In the genomic region with DNA sequence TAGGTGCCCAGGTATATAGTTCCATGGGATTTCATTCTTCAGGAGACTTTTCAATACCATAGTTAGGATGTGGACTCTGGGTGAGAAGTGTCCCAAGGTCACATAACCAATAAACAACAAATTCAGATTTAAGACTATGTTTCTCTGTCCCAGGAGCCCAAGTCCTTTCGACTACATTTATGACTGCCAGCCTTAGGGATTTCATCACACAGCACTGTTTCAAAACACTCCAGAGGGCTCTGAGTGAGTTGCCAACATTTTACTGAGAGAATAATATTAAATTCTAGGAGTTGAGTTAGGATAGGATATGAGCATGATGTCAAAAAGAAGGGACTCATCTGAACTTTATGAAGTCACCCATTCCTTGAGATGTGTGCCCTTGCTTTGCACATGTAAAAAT, we compare ENCODE assay signal across 19 mouse cellular contexts. TPM values are rescaled to one million over a fixed set of nuclear protein-coding genes. Genes with fewer than 3 reads are reported as not detected.
DNase-seq lines count a peak whose midpoint lies in the region; ATAC-seq and TF ChIP-seq lines count a peak whose summit lies in the region.
"Had no signal": no experiment of that assay in that cellular context is flagged by ENCODE, and none has a peak within 500 bp of the region (broad histone marks: within the 10 kb centered on the region; RNA-seq: fewer than 3 reads in every experiment).

No protein-coding gene starts in this region.

- H3K4me1 ChIP-seq in lung, postnatal 0 days (ENCODE audit: insufficient read depth, low read depth, low read length), result no peaks in the 10 kb centered on the region; the same call in 1 of the 2 replicates
- no peaks in the 10 kb centered on the region for H3K4me1 ChIP-seq in forebrain, embryonic 13.5 days

- no peak for ATAC-seq in lung, postnatal 0 days
- no peak for ATAC-seq in forebrain, embryonic 13.5 days
- ATAC-seq: activated CD4-positive, CD25-positive, alpha-beta regulatory T cell, adult 4 months; forebrain, embryonic 14.5 days; forebrain, embryonic 16.5 days; Patski had no signal

- H3K36me3 ChIP-seq in lung, postnatal 0 days (ENCODE audit: insufficient read depth, low read length), result no peaks in the 10 kb centered on the region
- H3K36me3 ChIP-seq in forebrain, embryonic 13.5 days (ENCODE audit: poor library complexity, severe bottlenecking), result no peaks in the 10 kb centered on the region
- H3K36me3 ChIP-seq: embryonic facial prominence, embryonic 10.5 days; embryonic facial prominence, embryonic 12.5 days had no signal

- TF ChIP-seq CTCF in lung, postnatal 0 days (IDR thresholded peaks at IDR 0.05), result no peak

- H3K27me3 ChIP-seq in lung, postnatal 0 days (replicated peaks; ENCODE audit: insufficient read depth, low read length), result no peaks in the 10 kb centered on the region
- no peaks in the 10 kb centered on the region for H3K27me3 ChIP-seq in forebrain, embryonic 13.5 days
- H3K27me3 ChIP-seq: embryonic facial prominence, embryonic 12.5 days; Patski had no signal

- H3K27ac ChIP-seq in lung, postnatal 0 days (ENCODE audit: low read length), result no peak overlapping the region
- no peak overlapping the region for H3K27ac ChIP-seq in forebrain, embryonic 13.5 days
- H3K27ac ChIP-seq: embryonic facial prominence, embryonic 10.5 days; embryonic facial prominence, embryonic 12.5 days had no signal

- no peak overlapping the region for H3K9ac ChIP-seq in lung, postnatal 0 days (replicated peaks; ENCODE audit: low read depth)
- no peak overlapping the region for H3K9ac ChIP-seq in forebrain, embryonic 13.5 days
- H3K9ac ChIP-seq: embryonic facial prominence, embryonic 12.5 days had no signal

- no peak overlapping the region for H3K4me3 ChIP-seq in lung, postnatal 0 days (ENCODE audit: low read depth, low read length)
- no peak overlapping the region for H3K4me3 ChIP-seq in forebrain, embryonic 13.5 days
- H3K4me3 ChIP-seq: embryonic facial prominence, embryonic 10.5 days; embryonic facial prominence, embryonic 12.5 days had no signal

- H3K4me2 ChIP-seq in lung, postnatal 0 days (replicated peaks; ENCODE audit: low read depth, low read length), result no peak overlapping the region
- no peak overlapping the region for H3K4me2 ChIP-seq in forebrain, embryonic 13.5 days
- H3K4me2 ChIP-seq: embryonic facial prominence, embryonic 12.5 days had no signal

- WGBS in lung, postnatal 0 days, result 61% methylated on average over 1 of the region's 1 CpGs
- 91% methylated on average over 1 of the region's 1 CpGs for WGBS in forebrain, embryonic 13.5 days

- no peaks in the 10 kb centered on the region for H3K9me3 ChIP-seq in lung, postnatal 0 days (ENCODE audit: low read length)
- no peaks in the 10 kb centered on the region for H3K9me3 ChIP-seq in forebrain, embryonic 13.5 days (replicated peaks)
- H3K9me3 ChIP-seq: embryonic facial prominence, embryonic 10.5 days; embryonic facial prominence, embryonic 12.5 days had no signal

- no peak for TF ChIP-seq EP300 in lung, postnatal 0 days (IDR thresholded peaks at IDR 0.05)

- peak; percentile 32 for DNase-seq in adrenal gland, postnatal 14 days
- no peak for DNase-seq in adrenal gland, adult 8-10 months
- peak; percentile 19 for DNase-seq in lung, postnatal 0 days (ENCODE audit: low spot score)
- DNase-seq in lung, postnatal 14 days, result no peak
- DNase-seq in adipocyte (ENCODE audit: low spot score), result peak; percentile 94
- DNase-seq in frontal cortex, postnatal 14 days (ENCODE audit: low spot score in 2 of 2), result no peak
- DNase-seq: adrenal gland, postnatal 25 days; cerebellum, adult 11-12 months; cerebellum, adult 2 months; cerebellum, adult 9-10 months; cerebellum, postnatal 10 days; cerebellum, postnatal 25 days had no signal

RNA-seq across cellular contexts. Expression of a gene that starts 44.0 kb away (rescaled TPM):
- 36.7 and 43.8 TPM in 2 replicates for total RNA-seq in adrenal gland, postnatal 14 days (2021)
- total RNA-seq in adrenal gland, adult 8-10 months (2022), result 10 to 100 TPM; 40.9 to 45.9 (median 42.3) TPM
- polyA plus RNA-seq in lung, postnatal 0 days (2015; fragmentation: Nextera tagmentation; extraction: Ambion mirVana), result 9.1 and 10.2 TPM in 2 replicates
- 5.6 and 7.5 TPM in 2 replicates for polyA plus RNA-seq in forebrain, embryonic 13.5 days (2015; fragmentation: Nextera tagmentation; extraction: Ambion mirVana)

Comparison
In these comparisons a context has a peak if more than half of its experiments do, and no peak if none do; other contexts are left out.
1. DNase-seq: peak in adrenal gland, postnatal 14 days (single experiment), lung, postnatal 0 days (single experiment) and adipocyte (single experiment); none in adrenal gland, adult 8-10 months (single experiment), lung, postnatal 14 days (single experiment) and frontal cortex, postnatal 14 days (0 of 2).